Mouse (Mus musculus): ENCODE data around the gene Vmn2r8.
"Not testable (repeated sequence)": the region's sequence is repeated elsewhere in the genome, so short reads cannot be mapped to it uniquely, and the experiment has no call there.

The Vmn2r8 gene

DNA sequence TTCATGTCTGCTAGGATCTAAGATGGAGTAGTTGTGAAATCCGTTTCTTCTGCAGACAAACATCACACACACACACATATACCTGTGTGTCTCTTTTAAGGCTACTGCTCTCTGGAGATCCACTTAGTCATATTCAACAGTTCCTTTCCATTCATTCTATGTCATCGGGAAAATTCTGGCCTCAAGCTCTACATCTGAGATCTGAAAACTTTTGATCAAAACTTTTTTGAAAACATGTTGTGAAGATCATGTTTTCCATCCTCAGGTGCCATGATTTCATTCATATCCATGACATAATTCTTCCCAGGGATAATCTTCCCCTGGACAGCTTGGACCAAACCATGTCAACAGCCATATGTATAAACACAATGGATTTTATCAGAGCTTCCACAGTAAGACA lies at the start of gene Vmn2r8:
Gene Vmn2r8 (minus strand): TSS at position 101 of the 400 bp plus-strand sequence.
- not testable (repeated sequence) for DNase-seq

DNA sequence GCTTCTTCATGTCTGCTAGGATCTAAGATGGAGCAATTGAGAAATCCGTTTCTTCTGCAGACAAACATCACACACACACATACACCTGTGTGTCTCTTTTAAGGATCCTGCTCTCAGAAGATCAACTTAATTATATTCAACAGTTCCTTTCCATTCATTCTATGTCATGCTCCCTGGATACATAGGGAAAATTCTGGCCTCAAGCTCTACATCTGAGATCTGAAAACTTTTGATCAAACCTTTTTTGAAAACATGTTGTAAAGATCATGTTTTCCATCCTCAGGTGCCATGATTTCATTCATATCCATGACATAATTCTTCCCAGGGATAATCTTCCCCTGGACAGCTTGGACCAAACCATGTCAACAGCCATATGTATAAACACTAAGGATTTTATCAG lies 43.9 kb upstream of the Vmn2r8 start, which contains the start of gene Vmn2r9:
Gene Vmn2r9 (minus strand): TSS at position 101 of the 400 bp plus-strand sequence.
- not testable (repeated sequence) for DNase-seq

DNA sequence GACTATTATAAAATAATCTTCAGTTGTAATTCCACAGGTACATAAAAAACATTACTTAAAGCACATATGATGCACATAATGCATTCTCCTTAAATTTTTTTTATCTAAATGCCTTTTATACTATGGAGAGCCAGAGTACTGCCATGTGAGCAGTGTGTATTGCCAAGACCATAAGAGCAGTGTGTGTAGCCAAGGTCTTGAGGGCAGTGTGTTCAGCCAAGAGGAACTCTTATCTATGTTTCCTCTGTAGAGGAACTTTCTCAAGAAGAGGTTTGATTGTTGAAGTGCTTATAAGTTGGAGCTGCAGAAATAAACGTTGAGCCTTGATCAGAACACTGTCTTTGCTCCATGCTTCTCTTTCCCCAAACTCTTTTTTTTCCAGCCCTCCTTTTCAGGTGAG lies 40.8 kb upstream of the Vmn2r8 start:
- no peak for DNase-seq

DNA sequence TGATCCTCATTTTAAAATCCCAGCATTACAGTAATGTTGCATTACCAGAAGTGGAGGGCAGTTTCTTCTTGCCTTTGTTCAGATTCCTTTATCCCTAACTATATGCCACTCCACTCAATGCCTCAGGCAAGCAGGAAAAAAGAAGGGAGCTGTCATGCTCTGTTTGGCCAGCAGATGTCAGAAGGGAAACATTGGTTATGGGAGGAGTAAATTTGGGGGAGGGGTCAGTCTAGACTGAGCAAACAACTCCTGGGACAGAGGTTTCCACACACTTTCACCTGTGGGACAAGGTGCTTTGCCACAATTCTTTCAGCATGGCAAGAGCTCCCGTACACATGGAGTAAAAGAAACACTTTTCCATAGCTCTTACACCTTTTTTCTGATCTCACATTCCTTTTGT lies 27.5 kb upstream of the Vmn2r8 start:
- no peak for DNase-seq

DNA sequence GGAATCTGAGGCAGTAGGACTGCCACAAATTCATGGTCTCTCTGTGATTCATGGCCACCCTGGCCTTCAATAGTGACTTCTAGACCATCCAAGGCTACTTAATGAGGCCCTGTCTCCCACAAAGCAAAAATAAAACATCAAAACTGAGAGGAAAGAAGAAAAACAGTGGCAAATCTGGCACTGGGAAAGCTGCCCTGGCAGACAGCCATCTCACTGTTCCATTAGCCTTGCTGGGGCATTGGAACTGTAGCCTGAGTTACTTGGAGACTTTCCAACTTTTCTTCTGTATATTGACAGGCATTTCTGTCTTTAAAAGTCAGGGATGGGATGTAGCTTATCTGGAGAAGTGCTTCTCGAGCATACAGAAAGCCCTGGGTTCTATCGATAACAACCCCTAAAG lies 14.6 kb upstream of the Vmn2r8 start:
- peak; percentile 7 for DNase-seq

DNA sequence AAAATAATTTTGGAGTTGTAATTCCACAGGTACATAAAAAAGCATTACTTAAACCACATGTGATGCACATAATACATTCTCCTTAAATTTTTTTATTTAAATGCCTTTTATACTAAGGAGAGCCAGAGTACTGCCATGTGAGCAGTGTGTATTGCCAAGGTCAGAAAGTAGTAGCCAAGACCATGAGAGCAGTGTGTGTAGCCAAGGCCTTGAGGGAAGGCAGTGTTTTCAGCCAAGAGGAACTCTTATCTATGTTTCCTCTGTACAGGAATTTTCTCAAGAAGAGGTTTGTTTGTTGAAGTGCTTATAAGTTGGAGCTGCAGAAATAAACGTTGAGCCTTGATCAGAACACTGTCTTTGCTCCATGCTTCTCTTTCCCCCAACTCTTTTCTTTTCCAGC lies 5.0 kb downstream of the Vmn2r8 start:
- no peak for DNase-seq

DNA sequence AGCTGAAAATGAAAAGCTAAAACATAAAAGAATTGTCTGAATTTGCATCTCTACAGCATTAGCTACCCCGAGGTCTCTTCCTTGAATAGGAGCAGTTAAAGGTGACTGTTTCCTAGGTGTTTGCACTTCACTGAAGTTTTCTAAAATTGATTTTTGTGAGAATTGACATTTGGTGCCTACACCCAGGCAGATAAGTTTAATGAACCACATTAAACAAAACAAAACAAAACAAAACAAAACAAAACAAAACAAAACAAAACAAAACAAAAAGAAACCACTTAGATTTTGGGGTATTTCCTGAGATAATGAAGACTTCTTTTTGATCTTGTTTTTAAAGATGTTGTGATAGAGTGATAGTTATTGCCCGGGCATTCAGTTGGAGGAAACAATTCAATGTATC lies 13.4 kb downstream of the Vmn2r8 start, which contains the start of gene Tmed11:
Gene Tmed11 (minus strand): TSS at position 101 of the 400 bp plus-strand sequence.
- not testable (repeated sequence) for DNase-seq

DNA sequence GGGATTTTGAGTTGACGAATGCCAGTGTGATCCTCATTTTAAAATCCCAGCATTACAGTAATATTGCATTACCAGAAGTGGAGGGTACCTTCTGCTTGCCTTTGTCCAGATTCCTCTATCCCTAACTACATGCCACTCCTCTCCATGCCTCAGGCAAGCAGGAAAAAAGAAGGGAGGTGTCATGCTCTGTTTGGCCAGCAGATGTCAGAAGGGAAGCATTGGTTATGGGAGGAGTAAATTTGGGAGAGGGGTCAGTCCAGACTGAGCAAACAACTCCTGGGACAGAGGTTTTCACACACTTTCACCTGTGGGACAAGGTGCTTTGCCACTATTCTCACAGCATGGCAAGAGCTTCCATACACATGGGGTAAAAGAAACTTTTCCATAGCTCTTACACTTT lies 18.3 kb downstream of the Vmn2r8 start:
- DNase-seq: peak; percentile 4

DNA sequence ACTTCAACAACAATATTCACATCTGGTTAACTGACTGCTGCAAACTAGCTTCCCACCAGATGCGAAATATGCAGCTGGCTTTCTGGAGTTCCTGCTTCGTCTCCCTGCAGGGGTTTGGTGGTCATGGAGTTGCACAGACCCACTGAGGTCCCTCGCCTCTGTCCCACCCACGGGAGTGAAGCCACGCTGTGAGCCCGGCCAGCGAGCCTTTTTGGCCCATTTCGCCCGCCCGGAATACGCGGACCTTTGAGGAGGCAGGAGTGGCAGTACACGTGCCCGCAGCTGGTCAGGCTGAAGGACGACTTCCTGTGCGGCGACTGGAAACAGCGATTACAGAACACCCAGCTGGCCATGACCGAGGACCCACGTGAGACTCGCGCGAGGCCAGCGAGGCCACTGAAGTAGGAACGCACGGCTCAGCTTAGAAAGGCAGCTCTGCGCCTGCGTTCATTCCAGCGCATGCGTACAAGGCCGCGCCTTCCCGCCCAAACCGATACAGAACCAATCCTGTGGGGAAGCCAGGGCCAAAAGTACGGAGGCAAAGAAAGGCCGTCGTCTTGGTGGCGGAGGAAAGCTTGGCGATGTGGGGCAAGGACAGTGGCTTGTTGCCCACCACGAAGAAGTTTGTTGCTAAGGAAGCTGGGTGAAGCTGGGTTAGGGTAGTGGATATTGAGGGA lies 33.9 kb downstream of the Vmn2r8 start, which contains the start of gene Rnf212:
Gene Rnf212 (minus strand): TSS at position 353 of the 677 bp plus-strand sequence.
- DNase-seq: no peak

DNA sequence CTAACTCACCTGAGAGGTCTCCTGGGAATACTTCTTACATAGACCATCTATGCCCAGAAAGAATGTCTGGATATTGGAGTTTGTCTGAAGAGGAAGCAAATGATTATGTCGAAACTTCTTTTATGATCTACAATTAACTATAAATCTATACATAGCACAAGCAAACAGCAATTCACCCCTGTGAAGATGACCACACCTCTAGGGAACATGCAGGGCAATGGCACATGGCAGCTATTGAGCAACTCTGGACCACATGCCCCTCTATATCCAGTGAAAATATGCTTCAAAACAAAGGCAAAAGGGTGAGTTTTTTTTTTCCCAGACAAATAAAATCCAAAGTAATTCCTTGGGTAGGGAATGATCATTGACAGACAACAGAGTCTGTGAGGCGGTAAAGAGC lies 48.6 kb downstream of the Vmn2r8 start:
- DNase-seq: no peak

DNA sequence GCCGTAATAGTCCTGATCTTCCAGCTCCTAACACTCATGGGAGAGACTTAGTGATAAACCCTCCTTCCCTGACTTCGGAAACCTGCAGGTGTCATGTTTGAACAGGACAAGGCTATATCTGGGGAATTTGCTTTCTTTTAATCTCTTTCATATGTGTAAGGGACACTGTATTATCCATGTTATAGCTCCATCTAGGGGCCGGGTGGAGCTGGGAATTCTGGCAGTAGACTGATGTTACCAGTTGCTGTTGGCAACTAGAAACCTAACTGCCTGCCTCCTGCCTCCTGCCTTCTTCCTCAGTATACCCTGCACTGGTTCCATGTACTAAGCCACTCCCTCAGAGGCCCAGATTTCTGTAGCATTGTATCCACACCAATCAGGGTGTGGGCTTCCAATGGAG lies 50.3 kb downstream of the Vmn2r8 start:
- DNase-seq: peak; percentile 10

DNA sequence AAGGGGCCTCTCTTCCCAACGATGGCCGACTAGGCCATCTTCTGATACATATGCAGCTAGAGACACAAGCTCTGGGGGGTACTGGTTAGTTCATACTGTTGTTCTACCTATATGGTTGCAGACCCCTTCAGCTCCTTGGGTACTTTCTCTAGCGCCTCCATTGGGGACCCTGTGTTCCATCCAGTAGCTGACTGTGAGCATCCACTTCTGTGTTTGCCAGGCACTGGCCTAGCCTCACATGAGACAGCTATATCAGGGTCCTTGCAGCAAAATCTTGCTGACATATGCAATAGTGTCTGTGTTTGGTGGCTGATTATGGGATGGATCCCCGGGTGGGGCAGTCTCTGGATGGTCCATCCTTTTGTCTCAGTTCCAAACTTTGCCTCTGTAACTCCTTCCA lies 57.4 kb downstream of the Vmn2r8 start:
- DNase-seq: not testable (repeated sequence)

DNA sequence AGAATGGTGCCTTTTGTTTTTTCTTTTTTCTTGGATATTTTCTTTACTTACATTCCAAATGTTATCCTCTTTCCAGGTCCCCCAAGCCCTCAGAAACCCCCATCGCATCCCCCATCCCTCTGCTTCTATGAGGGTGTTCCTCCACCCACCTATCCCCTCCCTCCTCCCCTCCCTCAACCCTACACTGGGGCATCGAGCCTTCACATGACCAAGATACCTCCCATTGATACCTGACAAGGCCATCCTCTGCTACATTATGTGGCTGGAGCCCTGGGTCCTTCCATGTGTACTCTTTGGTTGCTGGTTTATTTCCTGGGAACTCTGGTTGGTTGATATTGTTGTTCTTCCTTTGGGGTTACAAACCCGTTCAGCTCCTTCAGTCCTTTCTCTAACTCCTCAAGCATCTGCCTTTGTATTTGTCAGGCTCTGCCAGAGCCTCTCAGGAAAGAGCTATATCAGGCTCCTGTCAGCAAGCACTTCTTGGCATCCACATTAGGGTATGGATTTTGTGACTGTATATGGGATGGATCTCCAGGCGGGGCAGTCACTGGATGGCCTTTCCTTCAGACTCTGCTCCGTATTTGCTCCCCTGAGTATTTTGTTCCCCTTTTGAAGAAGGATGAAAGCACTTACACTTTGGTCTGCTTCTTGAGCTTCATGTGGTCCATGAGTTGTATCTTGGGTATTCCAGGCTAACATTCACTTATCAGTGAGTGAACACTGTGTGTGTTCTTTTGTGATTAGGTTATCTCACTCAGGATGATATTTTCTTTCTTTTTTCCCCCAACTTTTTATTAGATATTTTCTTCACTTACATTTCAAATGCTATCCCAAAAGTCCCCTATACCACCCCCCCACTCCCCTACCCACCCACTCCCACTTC lies 58.1 kb downstream of the Vmn2r8 start:
- DNase-seq: no peak

DNA sequence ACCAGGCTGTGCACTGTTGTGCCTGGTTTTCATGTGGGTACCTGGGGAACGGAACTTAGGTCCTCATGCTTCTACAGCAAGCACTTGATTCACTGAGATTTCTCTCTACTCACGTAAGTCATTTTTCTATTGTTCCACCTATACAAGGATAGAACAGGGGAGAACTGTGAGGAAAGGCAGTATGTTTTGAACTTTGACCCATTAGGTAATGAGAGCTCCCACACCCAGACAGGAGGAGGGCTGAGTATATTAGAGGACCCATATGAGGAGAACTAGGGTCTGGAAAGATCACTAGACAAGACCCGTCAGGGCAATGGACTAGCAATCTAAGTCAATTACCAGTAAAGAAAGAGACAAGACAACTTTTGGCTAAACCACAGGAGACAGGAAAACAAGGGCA lies 64.0 kb downstream of the Vmn2r8 start:
- no peak for DNase-seq

DNA sequence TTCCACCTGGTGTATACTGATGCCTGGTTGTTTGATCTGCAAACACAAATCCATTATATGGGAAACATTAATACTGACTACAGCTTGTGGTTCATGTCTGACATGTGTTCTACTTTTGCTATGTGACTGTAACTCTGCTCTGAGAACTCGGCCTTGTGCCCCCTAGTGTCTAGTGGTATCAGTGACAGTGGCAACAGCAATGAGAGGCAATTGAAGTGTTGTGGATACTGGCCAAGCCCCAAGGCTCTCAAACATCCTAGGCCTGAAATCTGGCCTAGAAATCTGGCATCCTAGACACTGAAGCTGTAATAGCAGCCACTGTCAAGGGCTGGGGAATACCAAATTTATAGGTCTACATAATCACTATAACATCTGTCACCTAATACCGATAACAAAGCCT lies 64.8 kb downstream of the Vmn2r8 start:
- no peak for DNase-seq

DNA sequence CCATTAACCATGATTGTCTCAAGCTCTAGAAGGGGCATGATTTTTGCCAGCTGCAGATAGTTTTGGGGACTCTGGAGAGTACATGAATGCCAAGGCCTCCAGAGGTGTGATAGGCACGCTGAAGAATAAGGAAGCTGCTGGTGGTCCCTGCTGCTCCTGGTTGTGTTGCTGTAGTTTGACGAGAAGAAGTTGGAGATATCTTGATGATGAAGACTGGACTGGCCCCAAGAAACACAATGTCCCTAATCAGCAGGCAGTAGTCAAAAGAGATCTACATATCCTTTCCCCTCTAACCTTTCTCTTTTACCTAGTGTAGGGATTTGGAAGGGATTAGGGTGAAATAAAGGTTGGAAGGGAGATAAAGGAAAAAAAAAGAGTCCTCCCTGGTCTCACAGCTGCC lies 66.1 kb downstream of the Vmn2r8 start:
- DNase-seq: no peak

DNA sequence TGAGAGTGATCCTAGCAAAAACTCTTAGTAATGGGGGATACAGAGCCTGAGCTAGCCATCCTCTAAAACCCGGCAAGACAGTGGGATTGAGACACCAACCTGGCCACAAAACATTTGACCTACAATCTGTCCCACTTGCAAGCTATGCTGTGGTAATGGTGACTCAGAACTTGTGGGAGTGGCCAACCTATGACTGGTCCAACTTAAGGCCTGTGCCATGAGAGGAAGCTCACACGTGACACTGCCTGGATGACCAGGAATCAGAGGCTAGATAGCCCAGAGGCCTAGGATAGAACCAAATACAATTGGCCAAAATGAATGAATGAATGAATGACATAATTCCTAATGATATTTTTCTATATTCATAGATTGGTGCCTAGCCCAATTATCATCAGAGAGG lies 66.8 kb downstream of the Vmn2r8 start:
- no peak for DNase-seq

Measured in right cerebral cortex, postnatal 4 days (tissue).